Mouse (Mus musculus) right cerebral cortex, postnatal 14 days (tissue): Measurements from ENCODE around the gene Gpr137c.

Experiments
- DNase-seq: peaks from one replicate; pipeline ENCODE4 v3.0.0; 2022

The Gpr137c gene

GRCm38 (mm10) chr14:45219281-45220089 lies at the start of gene Gpr137c:
Gene Gpr137c, plus strand, starts transcription at chr14:45219717.
- peak; percentile 98 for DNase-seq

GRCm38 (mm10) chr14:45172260-45172659 lies 47.3 kb upstream of the Gpr137c start:
- DNase-seq = no peak

GRCm38 (mm10) chr14:45175012-45175740 lies 44.3 kb upstream of the Gpr137c start:
- DNase-seq = peak; percentile 11

DNA sequence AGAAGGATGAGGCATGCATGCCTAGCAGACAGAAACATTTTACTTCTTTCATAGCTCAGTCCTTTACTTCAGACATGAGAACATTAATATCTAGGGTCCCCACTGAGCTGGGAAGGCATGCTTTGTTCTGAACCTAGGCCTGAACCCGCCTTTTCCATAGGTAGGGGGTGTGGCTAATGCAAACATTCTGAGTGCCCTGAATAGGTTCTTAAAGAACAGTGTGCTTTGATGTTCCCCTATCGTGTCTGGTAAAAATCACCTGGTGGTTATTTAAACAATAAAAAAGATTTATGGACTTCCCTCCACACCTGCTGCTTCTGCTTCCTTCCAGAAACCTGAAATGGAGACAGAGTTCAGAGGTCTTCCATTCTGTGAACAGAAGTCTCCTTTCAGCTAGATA lies 40.3 kb upstream of the Gpr137c start:
- no peak for DNase-seq

DNA sequence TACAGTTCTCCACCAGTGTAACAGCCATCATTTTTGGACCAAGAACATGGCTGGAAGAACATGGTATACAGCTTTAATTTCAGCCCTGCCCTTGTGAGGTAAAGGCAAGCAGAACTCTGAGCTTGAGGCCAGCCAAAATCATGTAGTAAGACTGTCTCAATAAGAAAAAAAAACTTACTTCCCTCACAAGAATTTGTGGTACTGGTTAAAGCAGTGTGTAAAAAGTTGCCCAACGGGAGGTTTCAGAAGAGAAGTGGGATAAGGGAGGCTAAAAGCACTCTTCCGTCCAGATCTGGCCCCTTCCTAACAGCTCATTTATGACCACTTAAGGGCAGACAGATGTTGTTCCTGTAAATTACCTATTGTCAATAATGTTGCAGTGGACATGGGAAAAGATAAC lies 39.9 kb upstream of the Gpr137c start:
- no peak for DNase-seq

DNA sequence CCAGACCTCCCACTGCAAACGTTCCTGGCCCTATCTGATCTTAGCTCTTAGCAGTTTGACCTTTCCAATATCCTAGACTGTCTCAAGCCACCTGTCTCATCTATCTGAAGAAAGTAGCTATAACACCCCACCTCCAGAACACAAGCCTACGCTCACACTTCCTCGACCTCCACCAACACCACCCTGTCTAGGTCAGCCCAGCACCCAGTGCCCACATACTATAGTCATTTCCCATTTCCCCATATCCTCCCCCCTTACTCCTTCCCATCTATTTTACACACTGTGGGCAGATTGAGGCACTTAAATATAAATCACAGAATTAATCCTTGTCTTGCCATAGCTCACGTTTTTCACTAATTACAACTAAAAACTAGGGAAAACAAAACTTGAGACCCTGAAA lies 37.9 kb upstream of the Gpr137c start:
- no peak for DNase-seq

GRCm38 (mm10) chr14:45190999-45191398 lies 28.5 kb upstream of the Gpr137c start:
- no peak for DNase-seq

GRCm38 (mm10) chr14:45200607-45201006 lies 18.9 kb upstream of the Gpr137c start:
- DNase-seq = no peak

GRCm38 (mm10) chr14:45210683-45211082 lies 8.8 kb upstream of the Gpr137c start:
- DNase-seq = no peak

DNA sequence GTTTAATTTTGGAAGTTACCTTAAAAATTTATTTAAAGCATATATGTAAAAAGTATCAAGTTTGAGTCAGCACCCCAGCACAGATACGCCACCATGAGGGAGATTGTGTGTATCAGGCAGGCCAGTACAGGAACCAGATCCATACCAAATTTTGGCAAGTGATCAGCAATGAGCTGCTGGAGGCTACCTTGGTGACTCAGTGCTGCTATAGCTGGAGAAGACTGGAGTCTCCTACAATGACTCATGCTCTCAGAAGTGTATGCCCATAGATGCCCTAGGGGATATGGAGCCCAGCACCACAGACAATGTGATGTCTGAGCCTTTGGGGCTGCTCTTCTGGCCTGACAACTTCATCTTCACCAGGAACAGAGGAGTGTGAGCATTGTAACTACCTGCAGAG lies 8.1 kb upstream of the Gpr137c start:
- no peak for DNase-seq

GRCm38 (mm10) chr14:45216711-45217340 lies 2.7 kb upstream of the Gpr137c start:
- DNase-seq = no peak

GRCm38 (mm10) chr14:45217693-45218092 lies 1.8 kb upstream of the Gpr137c start:
- no peak for DNase-seq

DNA sequence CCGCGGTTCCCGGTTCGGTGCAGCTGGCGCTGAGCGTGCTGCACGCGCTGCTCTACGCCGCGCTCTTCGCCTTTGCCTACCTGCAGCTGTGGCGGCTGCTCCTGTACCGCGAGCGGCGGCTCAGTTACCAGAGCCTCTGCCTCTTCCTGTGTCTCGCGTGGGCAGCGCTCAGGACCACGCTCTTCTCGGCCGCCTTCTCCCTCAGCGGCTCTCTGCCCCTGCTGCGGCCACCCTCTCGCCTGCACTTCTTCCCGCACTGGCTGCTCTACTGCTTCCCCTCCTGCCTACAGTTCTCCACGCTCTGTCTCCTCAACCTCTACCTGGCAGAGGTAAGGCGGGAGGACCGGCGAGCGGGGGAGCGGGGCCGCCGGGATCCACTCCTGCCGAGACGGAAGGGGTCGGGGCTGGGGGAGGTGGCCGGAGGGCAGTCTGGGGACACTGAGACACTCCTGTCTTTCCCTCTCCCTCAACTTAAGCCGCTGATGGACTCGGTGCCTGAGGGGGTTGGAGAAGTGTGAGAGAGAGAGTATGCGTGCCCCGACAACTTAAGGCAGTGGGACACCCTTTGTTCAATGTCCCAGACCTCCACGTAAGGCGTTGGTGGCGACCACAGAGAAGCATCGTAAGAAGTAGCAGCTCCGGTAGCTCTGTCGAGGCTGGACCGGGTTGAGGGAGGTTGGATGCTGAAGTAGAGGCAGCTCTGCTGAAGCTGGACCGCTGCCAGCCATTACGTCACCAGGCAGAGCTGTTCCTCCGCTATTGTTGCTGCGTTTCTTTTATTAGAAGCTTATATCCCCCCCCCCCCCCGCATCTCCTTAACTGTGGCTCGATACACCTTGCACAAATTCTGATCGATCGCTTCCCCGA lies 806 bp downstream of the Gpr137c start, which contains the start of gene Txndc16:
Txndc16 (minus strand) TSS at position 239 of the 867 bp plus-strand sequence.
- DNase-seq = peak; percentile 89

DNA sequence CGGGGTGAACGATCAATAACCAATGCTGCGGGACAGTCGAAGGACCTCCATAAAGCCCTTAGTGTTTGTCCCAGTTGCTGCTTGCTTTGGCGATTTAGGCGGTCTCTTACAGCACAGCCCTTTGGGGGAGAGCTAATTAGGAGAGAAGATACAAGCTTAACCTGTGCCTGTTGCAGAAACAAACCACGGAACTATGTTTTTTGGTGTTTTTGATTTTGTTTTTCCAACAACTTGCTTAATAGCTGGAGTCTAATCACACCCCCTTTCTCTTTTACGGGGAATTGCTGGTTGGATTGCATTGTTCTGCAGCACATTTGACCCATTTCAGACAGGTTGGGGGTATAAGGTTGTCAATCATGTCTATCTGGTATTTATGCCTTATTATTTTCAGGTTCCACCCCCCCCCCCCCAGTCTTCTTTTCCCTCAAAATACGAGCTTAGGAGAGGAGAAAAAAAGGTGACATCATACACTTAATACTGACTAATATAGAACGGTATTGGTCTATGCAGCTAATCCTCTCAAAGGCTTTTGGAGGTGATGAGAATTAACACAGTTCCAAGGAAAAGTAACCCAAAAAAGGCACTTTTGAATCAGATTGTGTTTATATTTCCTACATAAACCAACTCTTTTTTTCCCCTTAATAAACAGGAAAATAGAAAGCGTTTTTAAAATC lies 1.6 kb downstream of the Gpr137c start:
- no peak for DNase-seq

DNA sequence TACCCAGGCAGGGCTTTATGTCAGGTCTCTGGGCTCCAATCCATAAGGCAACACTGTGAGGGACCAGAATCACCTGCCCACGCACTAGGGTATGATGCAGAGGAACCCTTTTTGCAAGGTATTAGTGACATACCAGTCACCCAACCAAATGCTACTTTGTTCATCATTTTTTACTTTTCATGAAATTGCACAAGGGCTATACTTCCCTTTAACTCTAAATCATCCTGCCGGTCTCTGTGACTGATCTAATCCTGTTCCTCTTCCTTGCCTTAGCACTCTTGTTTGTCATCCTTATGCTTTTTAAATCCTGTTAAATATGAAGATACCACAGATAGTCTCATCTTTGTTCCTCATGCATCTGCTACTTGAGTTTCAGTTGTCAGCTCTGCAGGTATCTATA lies 19.5 kb downstream of the Gpr137c start:
- no peak for DNase-seq

DNA sequence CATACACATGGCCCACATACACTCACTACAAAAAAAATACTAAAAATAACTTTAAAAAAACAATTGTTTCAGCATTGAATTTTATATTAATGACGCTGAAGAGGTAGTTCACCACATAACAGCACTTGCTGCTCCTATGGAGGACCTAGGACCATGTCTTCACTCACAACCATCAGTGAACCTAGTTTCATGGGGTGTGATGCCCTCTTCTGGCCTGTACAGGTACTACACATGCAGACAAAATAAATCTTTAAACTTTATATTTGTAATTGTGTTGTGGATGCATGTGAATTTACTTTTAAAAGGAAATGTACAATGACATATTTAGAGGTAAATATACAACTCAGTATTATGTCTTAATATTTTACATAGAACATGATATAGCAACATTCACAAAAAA lies 22.1 kb downstream of the Gpr137c start:
- DNase-seq = no peak

GRCm38 (mm10) chr14:45251548-45252076 lies 32.1 kb downstream of the Gpr137c start:
- no peak for DNase-seq

- DNase-seq = no peak
These were observed 44.5 kb downstream of the Gpr137c start for GRCm38 (mm10) chr14:45263831-45264592.

GRCm38 (mm10) chr14:45275816-45276215 lies 56.3 kb downstream of the Gpr137c start:
- no peak for DNase-seq

DNA sequence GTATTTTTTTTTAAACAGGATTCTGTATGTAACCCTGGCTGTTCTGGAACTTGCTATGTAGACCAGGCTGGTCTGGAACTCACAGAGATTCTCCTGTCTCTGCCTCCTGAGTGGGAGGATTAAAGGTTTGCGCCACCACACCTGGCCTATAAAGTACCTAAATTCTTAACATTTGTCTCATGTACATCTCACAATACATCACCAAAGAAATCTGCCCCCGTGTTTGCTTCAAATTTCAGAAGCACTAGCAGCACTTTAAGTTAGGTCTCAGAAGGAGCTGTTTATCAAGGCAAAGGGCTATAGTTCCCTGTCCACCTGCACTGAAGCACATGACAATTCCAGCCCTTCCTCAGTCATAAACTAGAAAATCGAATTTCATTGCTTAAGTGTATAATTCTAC lies 62.5 kb downstream of the Gpr137c start:
- no peak for DNase-seq

GRCm38 (mm10) chr14:45291608-45292007 lies 72.1 kb downstream of the Gpr137c start:
- DNase-seq = no peak
